Mouse (Mus musculus): ENCODE measurements around the gene Krt86. TPM values are rescaled to one million over a fixed set of nuclear protein-coding genes. Genes with fewer than 3 reads are reported as not detected.
"Not testable (repeated sequence)": the region's sequence is repeated elsewhere in the genome, so short reads cannot be mapped to it uniquely, and the experiment has no call there.

Krt86 gene
- polyA plus RNA-seq, 1 experiment = not detected

DNA sequence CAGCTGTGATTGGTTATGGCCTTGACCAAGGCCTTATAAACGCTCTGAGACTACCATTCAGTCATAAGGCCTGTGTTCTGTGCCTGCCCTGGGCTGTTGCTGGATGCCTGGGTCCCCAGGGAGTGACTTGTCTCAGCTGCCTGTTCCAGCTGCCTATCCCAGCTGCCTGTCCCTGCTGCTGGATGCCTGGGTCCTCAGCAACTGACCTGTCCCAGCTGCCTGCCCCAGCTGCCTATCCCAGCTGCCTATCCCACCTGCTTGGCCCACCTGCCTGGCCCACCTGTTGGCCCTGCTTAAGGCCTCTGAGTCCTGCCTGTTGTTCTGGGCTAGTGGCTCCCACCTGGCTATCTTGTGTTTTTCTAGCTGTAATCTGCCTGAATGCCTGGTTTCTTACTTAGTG lies 20.9 kb downstream of the Krt86 start:
- Histone ChIP-seq H3ac (ENCODE audit: control insufficient read depth, insufficient read length) (no peak overlapping the region), H3K79me2 (ENCODE audit: control insufficient read depth, insufficient read depth) (no peaks in the 10 kb centered on the region), H3K4me3 (no peak overlapping the region), H3K4me2 (ENCODE audit: low read depth) (no peak overlapping the region), H3K27me3 (ENCODE audit: control insufficient read depth, insufficient read depth, insufficient read length) (peaks cover 54% of the 10 kb centered on the region), H3K36me3 (ENCODE audit: control insufficient read depth, insufficient read depth) (no peaks in the 10 kb centered on the region)
- TF ChIP-seq MYOD1 (IDR thresholded peaks at IDR 0.05; ENCODE audit: control insufficient read depth in 1 of 3, insufficient read length in 2 of 3, low read depth in 2 of 3) (peak in 2 of 3 experiments; percentile 35 to 59), POLR2A (IDR thresholded peaks at IDR 0.05; ENCODE audit: insufficient read length, low read depth) (no peak), CEBPB (IDR thresholded peaks at IDR 0.05; ENCODE audit: insufficient read depth, poor library complexity, severe bottlenecking) (no peak), REST (IDR thresholded peaks at IDR 0.05; ENCODE audit: insufficient read depth, insufficient read length) (no peak), TCF3 (IDR thresholded peaks at IDR 0.05; ENCODE audit: insufficient read length, low read depth) (peak; percentile 83), MYOG (IDR thresholded peaks at IDR 0.05; ENCODE audit: control insufficient read depth in 1 of 3, insufficient read depth in 1 of 3, insufficient read length in 2 of 3, low read depth in 2 of 3) (peak in 2 of 3 experiments; percentile 53 to 74)

DNA sequence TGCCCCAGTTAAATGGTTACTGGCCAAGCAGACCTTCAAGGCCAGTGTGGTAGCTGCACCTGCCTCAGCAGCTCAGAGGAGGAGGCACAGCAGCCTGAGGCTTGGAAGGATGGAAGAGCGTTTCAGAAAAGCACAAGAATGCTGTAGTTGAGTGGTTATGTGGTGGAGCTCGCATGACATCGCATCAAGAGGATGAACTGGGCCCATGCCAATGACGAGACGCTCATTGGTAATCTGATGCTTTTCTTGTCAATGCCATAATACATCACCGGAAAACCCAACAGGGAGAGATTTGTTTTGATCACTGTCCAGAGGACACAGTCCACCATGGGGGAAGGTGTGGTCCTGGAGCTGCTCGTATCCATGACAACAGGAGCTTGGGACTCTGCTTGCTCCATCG lies 22.0 kb downstream of the Krt86 start:
- no peaks in the 10 kb centered on the region for H3K36me3 ChIP-seq (ENCODE audit: control insufficient read depth, insufficient read depth)
- H3K79me2 ChIP-seq (ENCODE audit: control insufficient read depth, insufficient read depth) = no peaks in the 10 kb centered on the region
- no peak overlapping the region for H3K4me2 ChIP-seq (ENCODE audit: low read depth)
- TF ChIP-seq E2F4 (IDR thresholded peaks at IDR 0.05; ENCODE audit: insufficient read depth) (no peak), USF1 (IDR thresholded peaks at IDR 0.05; ENCODE audit: low read depth) (no peak), TCF12 (IDR thresholded peaks at IDR 0.05; ENCODE audit: insufficient read depth, poor library complexity, severe bottlenecking) (no peak), TCF3 (IDR thresholded peaks at IDR 0.05; ENCODE audit: insufficient read length, low read depth) (no peak), POLR2AphosphoS2 (IDR thresholded peaks at IDR 0.05; ENCODE audit: insufficient read length, low read depth) (no peak)
- no peak overlapping the region for H3ac ChIP-seq (ENCODE audit: control insufficient read depth, insufficient read length)
- no peak overlapping the region for H3K4me3 ChIP-seq
- peaks cover 43% of the 10 kb centered on the region for H3K27me3 ChIP-seq (ENCODE audit: control insufficient read depth, insufficient read depth, insufficient read length)

DNA sequence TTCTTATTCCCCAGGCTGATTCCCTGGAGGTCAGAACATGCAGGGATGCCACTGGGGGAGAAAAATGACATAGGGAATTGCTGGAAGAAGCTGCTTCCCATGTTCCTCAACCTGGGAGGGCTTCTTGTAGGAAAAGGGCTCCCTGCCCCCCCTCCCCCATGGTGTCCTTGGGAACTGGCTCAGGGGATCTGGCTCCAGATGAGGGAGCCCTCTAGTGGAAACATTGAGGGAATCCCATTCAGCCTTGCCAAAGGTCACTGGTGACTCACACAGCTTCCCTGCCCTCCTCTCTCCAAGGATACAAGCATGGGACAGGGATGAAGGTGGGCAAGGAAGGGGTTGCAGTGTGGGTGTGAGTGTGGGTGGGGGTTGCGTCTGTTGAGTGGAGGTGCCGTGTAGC lies 23.9 kb downstream of the Krt86 start:
- Histone ChIP-seq H3ac (ENCODE audit: control insufficient read depth, insufficient read length) (no peak overlapping the region), H3K36me3 (ENCODE audit: control insufficient read depth, insufficient read depth) (no peaks in the 10 kb centered on the region), H3K79me2 (ENCODE audit: control insufficient read depth, insufficient read depth) (no peaks in the 10 kb centered on the region), H3K4me3 (no peak overlapping the region), H3K4me2 (ENCODE audit: low read depth) (no peak overlapping the region), H3K27me3 (ENCODE audit: control insufficient read depth, insufficient read depth, insufficient read length) (peaks cover 36% of the 10 kb centered on the region)
- no peak for TF ChIP-seq POLR2AphosphoS2 (IDR thresholded peaks at IDR 0.05; ENCODE audit: insufficient read length, low read depth)
- TF ChIP-seq MYOD1 (IDR thresholded peaks at IDR 0.05; ENCODE audit: control insufficient read depth in 1 of 3, insufficient read length in 2 of 3, low read depth in 2 of 3) = no peak
- no peak for TF ChIP-seq E2F4 (IDR thresholded peaks at IDR 0.05; ENCODE audit: insufficient read depth)
- TF ChIP-seq MYOG (IDR thresholded peaks at IDR 0.05; ENCODE audit: control insufficient read depth in 1 of 3, insufficient read depth in 1 of 3, insufficient read length in 2 of 3, low read depth in 2 of 3) = no peak
- no peak for TF ChIP-seq SRF (IDR thresholded peaks at IDR 0.05; ENCODE audit: control insufficient read depth, insufficient read length, low read depth)
- TF ChIP-seq USF1 (IDR thresholded peaks at IDR 0.05; ENCODE audit: low read depth) = no peak
- no peak for TF ChIP-seq REST (IDR thresholded peaks at IDR 0.05; ENCODE audit: insufficient read depth, insufficient read length)
- no peak for TF ChIP-seq CEBPB (IDR thresholded peaks at IDR 0.05; ENCODE audit: insufficient read depth, poor library complexity, severe bottlenecking)
- TF ChIP-seq TCF12 (IDR thresholded peaks at IDR 0.05; ENCODE audit: insufficient read depth, poor library complexity, severe bottlenecking) = no peak
- no peak for TF ChIP-seq MAX (IDR thresholded peaks at IDR 0.05; ENCODE audit: low read depth)
- no peak for TF ChIP-seq TCF3 (IDR thresholded peaks at IDR 0.05; ENCODE audit: insufficient read length, low read depth)
- TF ChIP-seq POLR2A (IDR thresholded peaks at IDR 0.05; ENCODE audit: insufficient read length, low read depth) = no peak

DNA sequence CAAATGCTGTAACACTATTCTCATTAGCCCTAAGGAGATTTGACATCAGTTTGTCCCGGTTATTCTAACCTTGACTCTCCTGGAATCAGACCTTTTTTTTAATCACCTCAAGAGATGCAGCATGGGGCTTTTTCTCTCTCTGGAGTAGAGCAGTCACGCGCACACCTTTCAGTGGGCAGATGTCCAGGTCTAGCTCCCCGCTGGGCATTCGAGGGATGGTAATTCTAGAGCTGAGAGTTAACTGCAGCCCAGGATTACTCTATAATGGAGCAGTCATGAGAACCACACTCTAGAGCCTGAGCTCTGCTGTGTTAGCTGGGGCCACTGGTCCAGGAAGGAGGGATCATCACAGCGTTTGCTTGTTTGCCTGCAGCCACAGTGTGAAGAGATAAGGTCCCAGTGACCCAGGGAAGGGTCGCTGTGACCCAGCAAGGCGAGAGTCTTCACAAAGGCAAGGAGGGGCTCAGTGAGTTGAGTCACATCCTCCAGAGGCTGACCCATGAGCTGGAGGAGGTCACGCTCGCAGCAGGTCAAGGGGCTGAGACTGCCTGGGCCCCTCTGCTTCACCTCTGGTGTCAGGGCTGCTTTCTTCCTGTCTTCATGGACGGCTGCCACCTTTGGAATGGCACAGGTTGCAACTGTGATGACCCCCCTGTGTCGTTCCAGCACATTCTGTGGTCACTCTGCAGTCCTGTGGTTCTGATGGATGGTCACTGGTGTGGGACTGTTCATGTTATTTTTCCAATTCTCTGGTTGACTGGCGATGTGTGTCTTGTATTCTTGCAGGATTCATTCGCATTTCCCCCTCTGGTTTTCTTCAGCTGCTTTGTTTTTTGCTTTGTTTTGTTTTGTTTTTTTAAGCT lies 33.8 kb downstream of the Krt86 start:
- Histone ChIP-seq H3K27me3 (ENCODE audit: control insufficient read depth, insufficient read depth, insufficient read length) (peaks cover 35% of the 10 kb centered on the region), H3K4me2 (ENCODE audit: low read depth) (no peak overlapping the region), H3ac (ENCODE audit: control insufficient read depth, insufficient read length) (no peak overlapping the region), H3K36me3 (ENCODE audit: control insufficient read depth, insufficient read depth) (no peaks in the 10 kb centered on the region), H3K79me2 (ENCODE audit: control insufficient read depth, insufficient read depth) (no peaks in the 10 kb centered on the region), H3K4me3 (no peak overlapping the region)
- TF ChIP-seq POLR2AphosphoS2 (IDR thresholded peaks at IDR 0.05; ENCODE audit: insufficient read length, low read depth) (no peak), SRF (IDR thresholded peaks at IDR 0.05; ENCODE audit: control insufficient read depth, insufficient read length, low read depth) (no peak), USF1 (IDR thresholded peaks at IDR 0.05; ENCODE audit: low read depth) (no peak), TCF12 (IDR thresholded peaks at IDR 0.05; ENCODE audit: insufficient read depth, poor library complexity, severe bottlenecking) (no peak)

DNA sequence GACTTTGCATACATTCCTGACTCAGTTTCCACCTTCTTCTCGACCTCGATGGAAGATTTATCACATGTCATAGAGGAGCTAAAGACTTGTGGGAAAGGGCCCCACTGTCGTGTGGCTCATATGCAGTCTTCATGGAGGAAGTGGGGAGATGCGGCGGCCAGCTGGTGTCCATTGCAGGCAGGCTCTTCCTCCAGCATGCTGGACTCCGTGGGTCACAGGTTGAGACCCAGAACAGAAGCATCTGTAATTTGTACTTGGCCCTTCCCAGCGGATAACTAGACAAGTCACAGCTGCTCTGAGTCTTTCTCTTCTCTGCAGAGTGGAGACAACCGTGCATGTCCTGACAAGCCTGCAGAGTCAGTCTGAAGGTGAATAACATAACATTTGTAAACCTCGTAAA lies 35.0 kb downstream of the Krt86 start:
- no peak overlapping the region for H3K4me3 ChIP-seq
- no peak overlapping the region for H3K4me2 ChIP-seq (ENCODE audit: low read depth)
- H3K27me3 ChIP-seq (ENCODE audit: control insufficient read depth, insufficient read depth, insufficient read length) = peaks cover 31% of the 10 kb centered on the region
- H3ac ChIP-seq (ENCODE audit: control insufficient read depth, insufficient read length) = no peak overlapping the region
- TF ChIP-seq MYOD1 (IDR thresholded peaks at IDR 0.05; ENCODE audit: control insufficient read depth in 1 of 3, insufficient read length in 2 of 3, low read depth in 2 of 3) (no peak), MYOG (IDR thresholded peaks at IDR 0.05; ENCODE audit: control insufficient read depth in 1 of 3, insufficient read depth in 1 of 3, insufficient read length in 2 of 3, low read depth in 2 of 3) (no peak), USF1 (IDR thresholded peaks at IDR 0.05; ENCODE audit: low read depth) (no peak), CEBPB (IDR thresholded peaks at IDR 0.05; ENCODE audit: insufficient read depth, poor library complexity, severe bottlenecking) (no peak), TCF3 (IDR thresholded peaks at IDR 0.05; ENCODE audit: insufficient read length, low read depth) (no peak), TCF12 (IDR thresholded peaks at IDR 0.05; ENCODE audit: insufficient read depth, poor library complexity, severe bottlenecking) (no peak), POLR2A (IDR thresholded peaks at IDR 0.05; ENCODE audit: insufficient read length, low read depth) (no peak), POLR2AphosphoS2 (IDR thresholded peaks at IDR 0.05; ENCODE audit: insufficient read length, low read depth) (no peak), REST (IDR thresholded peaks at IDR 0.05; ENCODE audit: insufficient read depth, insufficient read length) (no peak), SRF (IDR thresholded peaks at IDR 0.05; ENCODE audit: control insufficient read depth, insufficient read length, low read depth) (no peak), E2F4 (IDR thresholded peaks at IDR 0.05; ENCODE audit: insufficient read depth) (no peak), MAX (IDR thresholded peaks at IDR 0.05; ENCODE audit: low read depth) (no peak)
- no peaks in the 10 kb centered on the region for H3K79me2 ChIP-seq (ENCODE audit: control insufficient read depth, insufficient read depth)
- no peaks in the 10 kb centered on the region for H3K36me3 ChIP-seq (ENCODE audit: control insufficient read depth, insufficient read depth)

DNA sequence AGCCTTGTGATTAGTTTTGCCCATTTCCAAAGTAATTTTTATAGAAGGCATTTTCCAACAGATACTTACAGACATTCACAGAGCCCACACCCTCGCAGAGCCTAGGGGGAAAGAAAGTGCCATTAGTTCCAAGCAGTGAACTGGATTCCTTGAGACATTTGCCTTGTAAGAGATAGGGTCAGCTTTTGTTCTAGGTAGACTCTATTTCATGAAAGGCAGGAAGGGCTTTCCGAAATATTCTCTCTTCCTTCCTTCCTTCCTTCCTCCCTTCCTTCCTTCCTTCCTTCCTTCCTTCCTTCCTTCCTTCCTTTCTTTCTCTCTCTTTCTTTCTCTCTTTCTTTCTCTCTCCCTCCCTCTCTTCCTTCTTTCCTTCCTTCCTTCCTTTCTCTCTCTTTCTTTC lies 43.9 kb downstream of the Krt86 start, which contains the start of gene Gm49425:
Gene Gm49425 (minus strand): TSS at position 101 of the 400 bp plus-strand sequence.
- H3K4me3 ChIP-seq; H3ac ChIP-seq (ENCODE audit: control insufficient read depth, insufficient read length); H3K4me2 ChIP-seq (ENCODE audit: low read depth); H3K79me2 ChIP-seq (ENCODE audit: control insufficient read depth, insufficient read depth); H3K36me3 ChIP-seq (ENCODE audit: control insufficient read depth, insufficient read depth): not testable (repeated sequence)
- peaks cover 10% of the 10 kb centered on the region for H3K27me3 ChIP-seq (ENCODE audit: control insufficient read depth, insufficient read depth, insufficient read length)

All from myocyte (in vitro differentiated cells).